Mouse (Mus musculus) ES-CJ7 (cell line): Measurements from ENCODE around the gene Nuf2.
"Not testable (repeated sequence)": the region's sequence is repeated elsewhere in the genome, so short reads cannot be mapped to it uniquely, and the experiment has no call there.

Experiments used
- DNase-seq: peaks from one replicate; pipeline ENCODE4 v3.0.0; 2011; ENCODE audit warnings: low read depth, low spot score

The Nuf2 gene

DNA sequence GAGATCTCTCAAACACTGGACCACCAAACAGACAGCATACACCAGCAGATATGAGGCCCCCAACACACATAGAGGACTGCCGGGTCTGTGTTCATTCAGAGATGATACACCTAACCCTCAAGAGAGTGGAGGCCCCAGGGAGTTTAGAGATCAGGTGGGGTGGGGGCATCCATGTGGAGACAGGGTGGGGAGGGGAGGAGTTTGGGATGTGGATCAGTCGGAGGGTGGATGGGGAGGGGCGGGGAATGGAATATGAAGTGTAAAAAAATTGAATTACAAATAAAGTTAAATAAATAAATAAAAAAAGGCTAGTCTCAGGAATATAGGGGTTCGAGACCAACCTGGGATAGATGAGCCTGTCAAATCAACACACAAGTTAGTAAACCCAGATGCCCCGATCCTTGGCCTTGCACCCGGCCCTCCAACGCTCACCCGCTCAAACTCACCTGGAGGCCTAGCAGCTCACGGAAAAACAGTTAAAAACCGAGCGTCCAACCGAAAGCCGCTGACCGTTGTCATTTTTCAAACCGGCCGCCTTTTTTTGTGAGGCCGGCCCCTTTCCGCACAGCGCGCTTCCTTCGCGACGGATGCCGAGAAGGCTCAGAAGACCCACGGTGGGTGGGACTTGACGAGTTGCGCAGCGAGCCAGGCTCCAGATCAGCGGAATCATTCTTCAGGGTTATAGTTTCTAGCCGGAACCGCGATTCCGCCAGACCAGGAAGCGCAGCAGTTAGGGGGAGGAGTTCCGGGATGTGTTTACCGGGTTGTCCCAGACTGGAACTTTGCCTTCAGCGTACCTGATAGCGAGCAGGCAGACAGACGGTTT is at the start of gene Nuf2:
Nuf2 (minus strand) TSS at position 589 of the 826 bp plus-strand sequence.
- DNase-seq: peak; percentile 99

DNA sequence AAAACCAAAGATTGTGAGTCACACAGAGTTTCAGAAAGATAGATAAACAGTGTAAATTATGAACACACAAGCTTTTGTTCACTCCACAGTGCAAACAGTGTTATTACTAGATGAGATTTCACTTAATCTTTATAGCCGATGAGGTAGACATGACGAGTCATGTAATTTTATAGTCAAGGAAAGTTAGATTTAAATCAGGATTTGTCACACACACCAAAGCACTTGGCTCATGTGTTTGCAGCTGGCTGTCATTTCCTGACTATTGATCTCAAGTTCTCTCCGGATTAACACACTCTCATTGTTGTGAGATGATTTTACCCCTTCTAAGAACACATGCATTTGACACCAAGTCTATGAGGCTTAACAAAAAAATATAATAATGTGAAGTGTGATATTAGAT is 48.3 kb upstream of the Nuf2 start:
- no peak for DNase-seq

DNA sequence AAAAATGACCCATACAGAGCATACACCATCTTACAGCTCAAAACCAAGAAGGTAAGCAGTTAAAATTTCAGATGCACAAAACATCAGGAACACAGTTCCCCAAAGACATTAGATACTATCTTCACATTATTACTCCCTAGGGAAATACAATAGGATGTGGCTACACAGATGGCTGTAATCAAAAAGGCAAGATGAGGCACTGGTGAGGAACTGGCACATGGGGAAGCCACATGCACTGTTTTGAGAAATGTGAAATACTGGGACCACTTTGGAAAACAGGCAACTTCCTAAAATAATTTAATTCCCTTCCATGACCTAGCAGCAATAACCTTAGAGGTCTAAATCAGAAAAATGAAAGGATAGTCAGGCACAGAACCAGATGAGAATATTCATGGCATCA is 42.9 kb upstream of the Nuf2 start:
- no peak for DNase-seq

GRCm38 (mm10) chr1:169555621-169556020 is 24.4 kb upstream of the Nuf2 start:
- DNase-seq: no peak

DNA sequence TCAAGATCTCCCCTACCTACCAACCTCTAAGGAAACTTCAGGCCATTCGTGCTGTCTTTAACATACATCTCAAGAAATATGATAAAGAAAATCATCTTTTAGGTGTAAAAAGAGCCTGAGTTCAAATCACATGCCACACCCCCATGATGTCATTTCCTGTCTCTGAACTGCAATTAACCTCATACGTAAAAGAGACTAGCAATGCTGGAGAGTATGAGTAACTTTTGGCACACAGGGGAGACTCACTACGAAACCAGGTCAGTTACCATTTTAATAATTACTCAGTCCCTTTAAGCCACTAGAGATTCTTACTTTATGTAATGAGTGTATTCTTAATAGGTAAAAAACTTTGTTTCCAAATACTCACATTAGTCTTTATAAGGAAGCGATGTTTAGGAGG is 23.8 kb upstream of the Nuf2 start:
- no peak for DNase-seq

- DNase-seq: no peak
These were observed 22.2 kb upstream of the Nuf2 start for GRCm38 (mm10) chr1:169553446-169553845.

DNA sequence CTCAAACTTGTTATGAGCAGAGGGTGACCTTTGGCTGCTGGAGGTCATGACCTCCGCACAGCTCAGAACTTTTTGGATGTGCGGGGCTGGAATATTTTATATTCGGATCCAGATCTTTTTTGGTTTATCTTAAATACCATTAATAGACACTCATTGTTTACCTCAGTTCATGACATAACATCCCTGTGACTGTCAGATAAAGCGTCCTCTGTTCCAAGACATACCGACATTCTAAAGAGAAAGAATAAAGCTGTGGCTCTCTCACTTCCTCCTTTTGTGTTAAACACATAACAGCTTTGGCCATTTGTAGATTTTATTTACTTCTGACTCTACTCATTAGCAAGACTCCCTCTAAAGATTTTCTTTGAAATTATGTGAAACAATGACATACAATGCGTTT is 9.2 kb upstream of the Nuf2 start:
- DNase-seq: no peak

- DNase-seq: peak; percentile 59
These were observed 655 bp upstream of the Nuf2 start for GRCm38 (mm10) chr1:169531702-169532535.

GRCm38 (mm10) chr1:169529996-169530518 is 1.2 kb downstream of the Nuf2 start:
- DNase-seq: no peak

DNA sequence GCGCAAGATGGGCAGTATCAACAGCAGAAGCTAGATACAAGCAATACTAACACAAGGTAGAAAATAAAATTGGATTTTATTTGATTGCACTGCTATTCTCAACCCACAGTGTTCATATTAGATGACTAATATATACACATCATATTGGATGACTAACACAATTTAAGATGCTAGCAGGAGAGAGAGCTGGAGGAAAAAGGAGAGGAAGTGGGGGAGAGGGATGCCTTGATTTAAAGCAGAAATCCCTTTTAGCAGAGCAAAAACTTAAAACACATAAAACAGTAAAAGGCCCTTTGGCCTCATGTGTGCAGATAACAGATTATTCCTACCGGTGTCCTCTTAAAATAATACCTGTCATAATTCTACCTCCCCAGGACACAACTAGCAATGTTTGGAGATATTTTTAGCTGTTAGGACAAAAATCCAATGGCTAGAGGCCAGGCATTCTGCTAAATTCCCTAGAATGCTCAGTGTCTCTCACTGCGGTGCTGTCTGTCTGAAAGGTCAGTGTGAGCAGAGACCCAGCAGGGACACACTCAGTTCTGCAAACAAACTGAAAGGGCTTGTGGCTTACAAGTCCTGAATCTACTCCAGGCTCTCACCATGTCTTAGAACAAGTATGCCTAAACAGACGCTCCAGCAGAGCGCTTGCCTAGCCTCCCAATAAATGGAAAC is 5.1 kb downstream of the Nuf2 start:
- no peak for DNase-seq

- no peak for DNase-seq
These were observed 11.9 kb downstream of the Nuf2 start for GRCm38 (mm10) chr1:169519337-169519736.

DNA sequence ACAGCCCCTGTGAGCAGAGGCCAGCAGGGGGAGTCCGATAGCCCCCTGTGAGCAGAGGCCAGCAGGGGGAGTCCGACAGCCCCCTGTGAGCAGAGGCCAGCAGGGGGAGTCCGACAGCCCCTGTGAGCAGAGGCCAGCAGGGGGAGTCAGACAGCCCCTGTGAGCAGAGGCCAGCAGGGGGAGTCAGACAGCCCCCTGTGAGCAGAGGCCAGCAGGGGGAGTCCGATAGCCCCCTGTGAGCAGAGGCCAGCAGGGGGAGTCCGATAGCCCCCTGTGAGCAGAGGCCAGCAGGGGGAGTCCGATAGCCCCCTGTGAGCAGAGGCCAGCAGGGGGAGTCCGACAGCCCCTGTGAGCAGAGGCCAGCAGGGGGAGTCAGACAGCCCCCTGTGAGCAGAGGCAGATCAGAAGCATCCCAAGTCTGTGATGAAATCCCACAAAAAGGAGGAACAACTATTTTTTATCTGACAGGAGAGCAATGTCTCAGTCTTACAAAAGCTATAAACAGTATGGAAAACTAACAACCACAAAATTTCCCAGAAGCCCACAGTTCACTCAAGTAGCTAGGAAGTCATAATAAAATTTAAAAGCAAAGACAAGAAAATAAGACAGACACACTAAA is 13.3 kb downstream of the Nuf2 start:
- not testable (repeated sequence) for DNase-seq

- DNase-seq: peak; percentile 22
These were observed 13.8 kb downstream of the Nuf2 start for GRCm38 (mm10) chr1:169517376-169517892.

DNA sequence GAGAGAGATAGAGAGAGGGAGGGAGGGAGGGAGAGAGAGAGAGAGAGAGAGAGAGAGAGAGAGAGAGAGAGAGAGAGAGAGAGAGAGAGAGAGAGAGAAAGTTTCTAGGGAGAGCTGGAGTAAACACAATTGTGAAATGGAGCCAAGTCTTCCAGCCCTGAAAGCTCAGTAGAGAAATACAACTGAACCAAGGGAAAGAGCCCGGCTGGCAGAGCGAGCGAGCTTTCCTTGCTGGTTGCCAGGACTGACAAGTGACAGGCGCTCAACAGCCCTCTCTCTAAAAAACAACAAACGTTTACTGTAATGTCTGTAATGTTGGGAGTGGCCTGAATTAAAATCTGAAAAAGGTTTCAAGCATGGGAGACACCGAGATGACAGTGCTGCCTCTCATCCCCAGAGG is 24.9 kb downstream of the Nuf2 start:
- DNase-seq: no peak

GRCm38 (mm10) chr1:169502876-169503275 is 28.4 kb downstream of the Nuf2 start:
- no peak for DNase-seq

DNA sequence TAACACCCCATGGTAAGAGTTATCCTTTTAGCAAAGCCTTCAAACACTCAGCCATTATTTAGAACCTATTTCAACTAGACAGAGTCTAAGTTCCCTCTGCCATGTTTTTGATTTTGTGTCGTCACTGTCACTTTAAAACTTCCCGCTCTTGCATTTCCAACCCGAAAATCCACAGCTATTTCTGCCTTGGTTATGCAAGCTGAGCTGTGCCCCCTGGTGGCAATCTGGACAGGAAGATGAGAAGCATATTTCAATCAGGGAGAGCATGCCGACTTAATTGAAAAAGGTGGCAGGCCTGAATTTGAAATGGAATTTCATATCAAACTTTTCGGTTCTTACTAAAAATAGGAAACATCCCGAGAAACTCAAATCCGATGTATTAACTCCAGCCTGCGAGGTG is 35.6 kb downstream of the Nuf2 start:
- peak; percentile 20 for DNase-seq

DNA sequence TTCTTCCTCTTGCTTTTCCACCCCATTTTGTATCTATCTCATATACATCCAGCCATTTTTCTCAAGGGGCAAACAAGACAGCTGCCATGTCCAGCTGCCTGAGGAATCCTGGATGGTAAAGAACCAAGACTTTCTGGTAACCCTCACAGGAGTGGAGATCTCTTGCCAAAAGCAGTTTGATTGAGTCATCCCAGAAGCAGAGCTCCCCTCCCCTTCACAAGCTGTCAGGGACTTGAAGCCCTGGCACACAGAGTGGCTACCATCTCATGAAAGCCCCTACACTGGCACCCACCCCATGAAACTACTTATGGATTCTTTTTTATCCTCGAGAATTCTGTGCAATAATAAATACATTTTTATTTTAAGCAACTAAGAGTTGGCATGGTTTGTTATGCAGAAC is 39.7 kb downstream of the Nuf2 start:
- DNase-seq: no peak

- DNase-seq: no peak
These were observed 45.8 kb downstream of the Nuf2 start for GRCm38 (mm10) chr1:169485408-169485885.

DNA sequence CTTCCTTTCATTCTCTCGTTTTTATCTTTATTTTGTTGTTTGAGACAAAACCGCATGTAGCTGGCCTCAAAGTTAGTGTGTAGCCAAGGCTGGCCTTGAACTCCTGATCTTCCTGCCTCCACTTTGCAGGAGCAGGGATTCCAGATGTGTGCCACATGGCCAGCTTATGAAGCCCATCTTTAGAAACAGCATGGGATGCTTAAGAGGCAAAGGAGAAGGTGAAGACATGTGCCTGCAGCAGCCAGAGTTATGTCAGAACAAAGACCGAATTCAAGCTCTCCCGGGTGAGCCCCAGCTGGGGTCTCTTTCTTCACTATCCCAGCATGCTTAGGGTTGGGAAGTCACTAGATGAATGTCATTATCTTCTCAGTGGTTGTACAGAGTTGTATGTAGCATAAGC is 46.7 kb downstream of the Nuf2 start:
- DNase-seq: no peak

- DNase-seq: no peak
These were observed 48.5 kb downstream of the Nuf2 start for GRCm38 (mm10) chr1:169482596-169483335.
